Mouse (Mus musculus): ENCODE measurements around the gene Antxr1.

Antxr1 gene

GRCm38 (mm10) chr6:87160196-87160595, 175.4 kb downstream of the Antxr1 start:
- TF ChIP-seq GATA4 (IDR thresholded peaks at IDR 0.05; ENCODE audit: insufficient replicate concordance, low read length) = no peak

GRCm38 (mm10) chr6:87158062-87158623, 177.5 kb downstream of the Antxr1 start:
- no peak for TF ChIP-seq GATA4 (IDR thresholded peaks at IDR 0.05; ENCODE audit: insufficient replicate concordance, low read length)

- TF ChIP-seq GATA4 (IDR thresholded peaks at IDR 0.05; ENCODE audit: insufficient replicate concordance, low read length) = no peak
Measured at GRCm38 (mm10) chr6:87153836-87154235, 181.8 kb downstream of the Antxr1 start.

GRCm38 (mm10) chr6:87153231-87153580, 182.4 kb downstream of the Antxr1 start:
- no peak for TF ChIP-seq GATA4 (IDR thresholded peaks at IDR 0.05; ENCODE audit: insufficient replicate concordance, low read length)

GRCm38 (mm10) chr6:87152461-87153230, 183.0 kb downstream of the Antxr1 start:
- TF ChIP-seq GATA4 (IDR thresholded peaks at IDR 0.05; ENCODE audit: insufficient replicate concordance, low read length) = no peak

GRCm38 (mm10) chr6:87151427-87151826, 184.2 kb downstream of the Antxr1 start:
- no peak for TF ChIP-seq GATA4 (IDR thresholded peaks at IDR 0.05; ENCODE audit: insufficient replicate concordance, low read length)

- TF ChIP-seq GATA4 (IDR thresholded peaks at IDR 0.05; ENCODE audit: insufficient replicate concordance, low read length) = no peak
Measured at GRCm38 (mm10) chr6:87150471-87150870, 185.2 kb downstream of the Antxr1 start.

- no peak for TF ChIP-seq GATA4 (IDR thresholded peaks at IDR 0.05; ENCODE audit: insufficient replicate concordance, low read length)
Measured at GRCm38 (mm10) chr6:87147921-87148320, 187.7 kb downstream of the Antxr1 start.

- no peak for TF ChIP-seq GATA4 (IDR thresholded peaks at IDR 0.05; ENCODE audit: insufficient replicate concordance, low read length)
Measured at GRCm38 (mm10) chr6:87143594-87143993, 192.0 kb downstream of the Antxr1 start.

- no peak for TF ChIP-seq GATA4 (IDR thresholded peaks at IDR 0.05; ENCODE audit: insufficient replicate concordance, low read length)
Measured at GRCm38 (mm10) chr6:87142239-87142638, 193.4 kb downstream of the Antxr1 start.

GRCm38 (mm10) chr6:87139796-87140553, 195.6 kb downstream of the Antxr1 start:
- no peak for TF ChIP-seq GATA4 (IDR thresholded peaks at IDR 0.05; ENCODE audit: insufficient replicate concordance, low read length)

- no peak for TF ChIP-seq GATA4 (IDR thresholded peaks at IDR 0.05; ENCODE audit: insufficient replicate concordance, low read length)
Measured at GRCm38 (mm10) chr6:87138479-87138878, 197.1 kb downstream of the Antxr1 start.

GRCm38 (mm10) chr6:87133966-87134546, 201.6 kb downstream of the Antxr1 start:
- no peak for TF ChIP-seq GATA4 (IDR thresholded peaks at IDR 0.05; ENCODE audit: insufficient replicate concordance, low read length)

- no peak for TF ChIP-seq GATA4 (IDR thresholded peaks at IDR 0.05; ENCODE audit: insufficient replicate concordance, low read length)
Measured at GRCm38 (mm10) chr6:87133520-87133919, 202.1 kb downstream of the Antxr1 start.

GRCm38 (mm10) chr6:87131078-87131477, 204.5 kb downstream of the Antxr1 start:
- no peak for TF ChIP-seq GATA4 (IDR thresholded peaks at IDR 0.05; ENCODE audit: insufficient replicate concordance, low read length)

- TF ChIP-seq GATA4 (IDR thresholded peaks at IDR 0.05; ENCODE audit: insufficient replicate concordance, low read length) = no peak
Measured at GRCm38 (mm10) chr6:87130628-87131027, 205.0 kb downstream of the Antxr1 start.
